Mouse (Mus musculus): ENCODE data around the gene Myo18a. TPM values are rescaled to one million over a fixed set of nuclear protein-coding genes. Genes with fewer than 3 reads are reported as not detected.

Myo18a gene
- polyA plus RNA-seq, 1 experiment from 2014 or later: 95.5 TPM

DNA sequence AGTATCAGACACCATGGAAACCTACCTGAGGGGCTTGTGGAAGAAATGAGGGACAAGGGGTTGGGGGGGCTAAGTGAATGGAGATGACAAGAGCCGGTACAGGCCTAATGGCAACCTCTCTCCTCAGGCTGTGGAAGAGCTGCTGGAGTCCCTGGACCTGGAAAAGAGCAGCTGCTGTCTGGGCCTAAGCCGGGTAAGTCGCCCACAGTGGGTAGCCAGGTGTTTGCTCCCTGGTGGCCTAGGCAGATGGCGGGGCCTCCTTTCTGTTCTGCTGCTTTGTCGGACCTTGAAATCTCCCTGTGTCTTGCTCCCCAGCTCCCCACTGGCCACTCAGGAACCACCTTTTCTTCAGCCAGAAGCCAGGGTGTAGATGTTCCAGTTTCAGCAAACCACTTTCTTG, 73.2 kb downstream of the Myo18a start:
- 69% methylated on average over 5 of the region's 5 CpGs for WGBS
- no peaks in the 10 kb centered on the region; the same call in 1 of the 2 replicates for H3K27me3 ChIP-seq (ENCODE audit: insufficient read depth, poor library complexity, severe bottlenecking)
- no peak for DNase-seq (ENCODE audit: low spot score)
- peak overlapping the region; percentile 75 for H3K27ac ChIP-seq
- no peaks in the 10 kb centered on the region for H3K9me3 ChIP-seq
- no peak overlapping the region for H3K4me3 ChIP-seq
- peaks cover 14% of the 10 kb centered on the region for H3K4me1 ChIP-seq
- H3K36me3 ChIP-seq: peaks cover 100% of the 10 kb centered on the region

DNA sequence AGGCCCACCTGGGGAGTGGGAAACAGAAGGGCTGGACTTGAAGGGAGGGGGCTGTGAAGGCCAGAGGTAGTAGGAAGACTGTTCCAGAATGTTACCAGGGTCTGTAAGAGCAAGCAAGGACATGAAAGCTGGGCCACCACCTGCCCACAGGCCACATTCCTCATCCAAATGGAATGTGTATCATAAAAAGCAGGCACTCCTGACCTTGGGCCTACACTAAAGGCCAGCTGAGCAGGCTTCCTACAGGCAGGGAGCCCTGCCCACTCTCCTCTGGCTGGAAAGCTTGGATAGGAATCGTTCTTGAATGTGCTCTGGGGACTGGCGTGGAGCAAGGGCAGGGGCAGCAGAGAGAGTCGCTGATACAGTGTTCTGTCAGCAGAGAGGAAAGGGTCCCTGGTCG, 73.7 kb downstream of the Myo18a start:
- DNase-seq (ENCODE audit: low spot score): no peak
- peaks cover 100% of the 10 kb centered on the region for H3K36me3 ChIP-seq
- H3K4me3 ChIP-seq: no peak overlapping the region
- no peaks in the 10 kb centered on the region for H3K9me3 ChIP-seq
- H3K27me3 ChIP-seq (ENCODE audit: insufficient read depth, poor library complexity, severe bottlenecking): no peaks in the 10 kb centered on the region; the same call in 1 of the 2 replicates
- H3K4me1 ChIP-seq: peaks cover 14% of the 10 kb centered on the region
- 50% methylated on average over 4 of the region's 4 CpGs for WGBS
- H3K27ac ChIP-seq: peak overlapping the region; percentile 75

DNA sequence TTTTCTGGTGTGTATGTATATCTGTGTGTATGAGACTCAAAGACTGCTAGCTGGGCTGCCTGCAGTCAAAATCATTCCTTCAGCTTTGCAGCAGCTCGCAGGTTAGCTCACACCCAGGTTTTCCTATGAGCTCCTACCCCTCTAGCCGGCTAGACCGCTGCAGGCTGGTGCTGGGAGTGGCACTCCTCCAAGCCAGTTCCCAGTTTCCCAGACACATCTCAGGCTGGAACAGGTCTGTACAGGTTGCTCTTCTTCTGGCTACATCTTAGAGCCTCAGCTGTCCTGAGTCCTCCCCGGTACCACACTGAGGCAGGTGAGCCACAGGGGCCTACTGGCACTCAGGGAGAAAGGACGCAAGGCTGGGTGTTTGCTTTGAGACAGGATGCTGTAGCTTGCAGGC, 74.8 kb downstream of the Myo18a start:
- no peak for DNase-seq (ENCODE audit: low spot score)
- peaks cover 100% of the 10 kb centered on the region for H3K36me3 ChIP-seq
- H3K4me3 ChIP-seq: no peak overlapping the region
- H3K27me3 ChIP-seq (ENCODE audit: insufficient read depth, poor library complexity, severe bottlenecking): no peaks in the 10 kb centered on the region; the same call in 1 of the 2 replicates
- no peak overlapping the region for H3K27ac ChIP-seq
- WGBS: 83% methylated on average over 5 of the region's 5 CpGs
- H3K9me3 ChIP-seq: no peaks in the 10 kb centered on the region
- H3K4me1 ChIP-seq: peaks cover 14% of the 10 kb centered on the region

DNA sequence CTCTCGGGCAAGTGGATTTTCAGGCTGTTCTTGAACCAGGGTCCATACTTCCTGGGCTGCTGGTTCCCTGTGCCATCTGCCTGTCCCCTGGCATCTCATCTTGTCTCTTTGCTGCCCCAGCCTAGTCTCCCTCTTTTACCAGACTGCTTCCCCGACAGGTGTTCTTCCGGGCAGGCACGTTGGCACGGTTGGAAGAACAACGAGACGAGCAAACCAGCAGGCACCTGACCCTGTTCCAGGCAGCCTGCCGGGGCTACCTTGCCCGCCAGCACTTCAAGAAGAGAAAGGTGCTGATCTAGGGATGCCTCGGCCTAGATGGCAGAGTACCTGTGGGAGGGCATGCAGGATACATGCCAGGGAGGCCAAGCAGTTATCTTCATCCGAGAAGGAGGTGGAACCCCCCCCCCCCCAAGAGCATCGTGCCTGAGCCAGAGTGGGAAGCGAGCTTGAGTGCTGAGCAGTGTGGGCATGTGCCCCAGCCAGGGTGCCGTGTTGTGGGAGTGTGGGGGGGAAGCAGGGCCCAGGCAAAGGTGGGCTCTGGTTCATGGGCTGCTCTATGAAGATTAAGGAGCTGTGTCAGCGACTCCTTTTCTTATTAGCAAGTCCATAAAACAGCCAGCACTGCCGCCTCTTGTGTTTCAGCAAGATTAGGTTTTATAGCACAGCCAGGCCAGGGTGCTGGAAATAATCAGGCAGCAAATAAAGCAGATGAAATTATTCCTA, 77.6 kb downstream of the Myo18a start:
- H3K4me3 ChIP-seq: no peak overlapping the region
- H3K4me1 ChIP-seq: peaks cover 16% of the 10 kb centered on the region
- no peak overlapping the region for H3K27ac ChIP-seq
- H3K36me3 ChIP-seq: peaks cover 100% of the 10 kb centered on the region
- no peaks in the 10 kb centered on the region for H3K9me3 ChIP-seq
- 84% methylated on average over 16 of the region's 16 CpGs for WGBS
- no peaks in the 10 kb centered on the region; the same call in 1 of the 2 replicates for H3K27me3 ChIP-seq (ENCODE audit: insufficient read depth, poor library complexity, severe bottlenecking)
- no peak for DNase-seq (ENCODE audit: low spot score)

DNA sequence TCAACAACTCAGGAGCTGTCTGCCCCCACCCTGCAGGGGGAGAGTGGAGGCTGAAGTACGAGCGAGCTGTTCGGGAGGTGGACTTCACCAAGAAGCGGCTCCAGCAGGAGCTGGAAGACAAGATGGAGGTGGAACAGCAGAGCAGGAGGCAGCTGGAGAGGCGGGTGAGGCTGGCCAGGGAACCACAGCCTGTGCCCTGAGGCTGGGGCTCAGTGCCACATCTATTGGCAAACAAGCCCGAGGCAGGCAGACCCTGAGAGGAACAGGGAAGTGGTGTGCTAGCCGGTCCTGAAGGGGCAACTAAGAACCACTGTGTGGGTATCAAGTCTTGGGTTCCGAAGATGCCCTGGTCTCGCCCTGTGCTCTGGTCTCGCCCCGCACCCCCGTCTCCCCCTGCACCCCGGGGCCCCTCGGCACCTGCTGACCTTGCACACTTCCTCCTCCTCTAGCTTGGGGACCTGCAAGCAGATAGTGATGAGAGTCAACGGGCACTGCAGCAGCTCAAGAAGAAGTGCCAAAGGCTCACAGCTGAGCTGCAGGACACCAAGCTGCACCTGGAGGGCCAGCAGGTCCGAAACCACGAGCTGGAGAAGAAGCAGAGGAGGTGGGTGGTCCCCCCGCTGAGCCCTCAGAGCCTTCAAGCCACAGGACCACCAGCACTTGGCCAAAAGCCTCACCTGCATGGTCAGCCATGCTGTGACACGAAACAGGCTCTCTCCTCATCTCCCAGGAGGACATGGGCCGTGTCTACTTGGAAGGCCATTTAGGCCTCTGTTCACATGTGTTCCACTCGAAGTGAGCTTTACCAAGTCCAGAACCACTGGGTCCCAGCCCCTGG, 80.2 kb downstream of the Myo18a start:
- no peaks in the 10 kb centered on the region; the same call in 1 of the 2 replicates for H3K27me3 ChIP-seq (ENCODE audit: insufficient read depth, poor library complexity, severe bottlenecking)
- H3K27ac ChIP-seq: no peak overlapping the region
- H3K9me3 ChIP-seq: no peaks in the 10 kb centered on the region
- 0 out of 2 replicates have a peak, but pooled peaks cover 2% of the 10 kb centered on the region for H3K4me1 ChIP-seq
- H3K36me3 ChIP-seq: peaks cover 100% of the 10 kb centered on the region
- no peak for DNase-seq (ENCODE audit: low spot score)
- WGBS: 86% methylated on average over 21 of the region's 21 CpGs
- no peak overlapping the region for H3K4me3 ChIP-seq

DNA sequence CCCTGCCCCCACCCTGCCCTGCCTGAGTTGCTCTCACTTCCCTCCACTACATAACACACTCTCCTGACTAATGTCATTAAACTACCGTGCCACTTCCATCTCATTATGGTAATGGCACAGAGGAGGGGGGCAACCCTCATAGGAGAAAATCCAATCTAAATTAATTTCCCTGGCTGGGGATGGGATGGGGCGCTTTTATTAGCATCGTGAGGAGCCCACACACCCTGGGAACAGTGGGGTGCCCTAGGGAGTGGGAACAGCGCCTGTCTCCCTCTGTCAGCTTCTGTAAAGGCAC, 80.8 kb downstream of the Myo18a start:
- H3K9me3 ChIP-seq: no peaks in the 10 kb centered on the region
- H3K4me1 ChIP-seq: 0 out of 2 replicates have a peak, but pooled peaks cover 2% of the 10 kb centered on the region
- no peaks in the 10 kb centered on the region; the same call in 1 of the 2 replicates for H3K27me3 ChIP-seq (ENCODE audit: insufficient read depth, poor library complexity, severe bottlenecking)
- H3K4me3 ChIP-seq: no peak overlapping the region
- 55% methylated on average over 4 of the region's 4 CpGs for WGBS
- DNase-seq (ENCODE audit: low spot score): no peak
- peaks cover 100% of the 10 kb centered on the region for H3K36me3 ChIP-seq
- H3K27ac ChIP-seq: no peak overlapping the region

DNA sequence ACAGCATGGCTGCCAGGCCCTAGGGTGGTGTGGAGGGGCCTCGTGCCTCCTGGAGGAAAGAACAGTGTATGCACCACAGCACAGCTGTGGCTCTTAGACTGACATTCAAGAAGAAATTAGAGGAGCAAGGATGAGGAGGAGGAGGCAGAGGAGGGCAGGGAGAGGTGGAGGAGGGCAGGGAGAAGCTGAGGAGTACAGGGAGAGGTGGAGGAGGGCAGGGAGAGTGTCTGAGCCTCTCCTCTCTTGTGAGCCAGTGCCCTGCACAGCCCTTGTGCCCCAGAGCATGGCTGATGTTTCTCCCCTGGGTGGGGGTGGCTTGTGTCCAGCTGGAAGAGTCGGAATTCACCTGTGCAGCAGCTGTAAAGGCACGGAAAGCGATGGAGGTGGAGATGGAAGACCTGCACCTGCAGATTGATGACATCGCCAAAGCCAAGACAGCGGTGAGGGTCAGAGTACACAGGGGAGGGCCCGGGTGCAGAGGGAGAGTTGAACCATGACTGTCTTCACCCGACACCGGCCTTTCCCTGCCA, 84.6 kb downstream of the Myo18a start:
- no peaks in the 10 kb centered on the region for H3K9me3 ChIP-seq
- no peaks in the 10 kb centered on the region for H3K27me3 ChIP-seq (ENCODE audit: insufficient read depth, poor library complexity, severe bottlenecking)
- H3K27ac ChIP-seq: no peak overlapping the region
- WGBS: 61% methylated on average over 9 of the region's 9 CpGs
- H3K4me1 ChIP-seq: peaks cover 16% of the 10 kb centered on the region
- H3K4me3 ChIP-seq: no peak overlapping the region
- DNase-seq (ENCODE audit: low spot score): no peak
- H3K36me3 ChIP-seq: peaks cover 98% of the 10 kb centered on the region

- 42% methylated on average over 5 of the region's 5 CpGs for WGBS
- Histone ChIP-seq H3K27ac (no peak overlapping the region), H3K9me3 (no peaks in the 10 kb centered on the region), H3K36me3 (peaks cover 97% of the 10 kb centered on the region), H3K4me3 (no peak overlapping the region), H3K27me3 (ENCODE audit: insufficient read depth, poor library complexity, severe bottlenecking) (no peaks in the 10 kb centered on the region), H3K4me1 (peaks cover 15% of the 10 kb centered on the region)
- DNase-seq (ENCODE audit: low spot score): no peak
Observed at GRCm38 (mm10) chr11:77848131-77848530, 85.1 kb downstream of the Myo18a start.

GRCm38 (mm10) chr11:77849151-77849550, 86.1 kb downstream of the Myo18a start:
- H3K4me3 ChIP-seq: no peak overlapping the region
- H3K4me1 ChIP-seq: peaks cover 18% of the 10 kb centered on the region
- 67% methylated on average over 7 of the region's 7 CpGs for WGBS
- DNase-seq (ENCODE audit: low spot score): no peak
- no peaks in the 10 kb centered on the region for H3K9me3 ChIP-seq
- 0 out of 2 replicates have a peak overlapping the region, but pooled peaks have one; percentile 7 for H3K27ac ChIP-seq
- H3K36me3 ChIP-seq: peaks cover 97% of the 10 kb centered on the region
- H3K27me3 ChIP-seq (ENCODE audit: insufficient read depth, poor library complexity, severe bottlenecking): no peaks in the 10 kb centered on the region

- Histone ChIP-seq H3K27ac (no peak overlapping the region), H3K27me3 (ENCODE audit: insufficient read depth, poor library complexity, severe bottlenecking) (no peaks in the 10 kb centered on the region), H3K4me3 (no peak overlapping the region), H3K4me1 (peaks cover 31% of the 10 kb centered on the region), H3K36me3 (peaks cover 97% of the 10 kb centered on the region), H3K9me3 (no peaks in the 10 kb centered on the region)
- DNase-seq (ENCODE audit: low spot score): no peak
- 62% methylated on average over 24 of the region's 24 CpGs for WGBS
Observed at GRCm38 (mm10) chr11:77850401-77851244, 87.6 kb downstream of the Myo18a start.

- Histone ChIP-seq H3K9me3 (no peaks in the 10 kb centered on the region), H3K27ac (no peak overlapping the region), H3K4me3 (no peak overlapping the region), H3K27me3 (ENCODE audit: insufficient read depth, poor library complexity, severe bottlenecking) (no peaks in the 10 kb centered on the region), H3K36me3 (peaks cover 97% of the 10 kb centered on the region), H3K4me1 (peaks cover 31% of the 10 kb centered on the region)
- DNase-seq (ENCODE audit: low spot score): no peak
- WGBS: 74% methylated on average over 6 of the region's 6 CpGs
Observed at GRCm38 (mm10) chr11:77851483-77852010, 88.5 kb downstream of the Myo18a start.

GRCm38 (mm10) chr11:77852195-77852594, 89.1 kb downstream of the Myo18a start:
- 56% methylated on average over 3 of the region's 3 CpGs for WGBS
- no peak overlapping the region for H3K4me3 ChIP-seq
- peaks cover 97% of the 10 kb centered on the region for H3K36me3 ChIP-seq
- peaks cover 31% of the 10 kb centered on the region for H3K4me1 ChIP-seq
- H3K9me3 ChIP-seq: no peaks in the 10 kb centered on the region
- DNase-seq (ENCODE audit: low spot score): no peak
- H3K27me3 ChIP-seq (ENCODE audit: insufficient read depth, poor library complexity, severe bottlenecking): 0 out of 2 replicates have a peak, but pooled peaks cover 4% of the 10 kb centered on the region
- no peak overlapping the region for H3K27ac ChIP-seq

Measured in heart, embryonic 10.5 days (tissue).